In genomic region chr2:60444711-60445509, GRCm38 (mm10) we compare ENCODE assay signal across 8 mouse cellular contexts.
DNase-seq lines count a peak whose midpoint lies in the region.

No protein-coding gene starts in this region.

- peak; percentile 43 for DNase-seq in left cerebral cortex, adult 11 months (ENCODE audit: low spot score)
- DNase-seq in left cerebral cortex, postnatal 4 days = no peak
- peak; percentile 41 for DNase-seq in gastrocnemius, postnatal 10 days
- DNase-seq in layer of hippocampus, postnatal 25 days (ENCODE audit: extremely low spot score in 1 of 2, low spot score in 1 of 2) = peak; percentile 19 to 54
- DNase-seq in right cerebral cortex, postnatal 36 days (ENCODE audit: low spot score in 2 of 2) = peak; percentile 64 to 69
- no peak for DNase-seq in urinary bladder, adult 18-20 months (ENCODE audit: low spot score in 2 of 2)
- DNase-seq in thymus, postnatal 0 days (ENCODE audit: low spot score) = no peak
- no peak for DNase-seq in embryo, embryonic 11 days

- intact Hi-C loops in left cerebral cortex, postnatal 4 days (cut with DNase I) = no loop called here

Comparison
In these comparisons a context has a peak if more than half of its experiments do, and no peak if none do; other contexts are left out.
1. DNase-seq: peak in left cerebral cortex, adult 11 months (single experiment), gastrocnemius, postnatal 10 days (single experiment), layer of hippocampus, postnatal 25 days (2 of 2) and right cerebral cortex, postnatal 36 days (2 of 2); none in left cerebral cortex, postnatal 4 days (single experiment), urinary bladder, adult 18-20 months (0 of 2), thymus, postnatal 0 days (single experiment) and embryo, embryonic 11 days (single experiment).